Mouse (Mus musculus) liver, embryonic 13.5 days (tissue): ENCODE measurements at regions not wholly inside any gene's neighbourhood (a gene's known extent, or its start where the extent isn't known, plus 50 kb on each side); places are given as distances from the start of the nearest gene placed in this dataset.
A peak's percentile ranks its signal among the peaks of the same experiment; 100 is the strongest.
"Not testable (repeated sequence)": the region's sequence is repeated elsewhere in the genome, so short reads cannot be mapped to it uniquely, and the experiment has no call there.

ENCODE experiments used
- ATAC-seq: fragments of 200-750 bp; cut with Nextera tagmentation; 2 replicates; pipeline ENCODE4 v1.8.0; 2017; ENCODE audit warnings: low read depth, mild to moderate bottlenecking, moderate number of reproducible peaks, moderate library complexity
- DNase-seq: peaks from one replicate; pipeline ENCODE4 v3.0.0; 2022
- H3K27ac ChIP-seq: fragments of 300-500 bp; sonication (generic); 2 replicates; pipeline ENCODE4 v1.5.1; 2015; ENCODE audit warnings: moderate library complexity, mild to moderate bottlenecking, inconsistent platforms
- H3K27me3 ChIP-seq: fragments of 300-500 bp; sonication (generic); 2 replicates; pipeline ENCODE4 v1.6.1; 2015; ENCODE audit warnings: mild to moderate bottlenecking, inconsistent platforms
- H3K36me3 ChIP-seq: fragments of 300-500 bp; sonication (generic); 2 replicates; pipeline ENCODE4 v1.6.1; 2015; ENCODE audit warnings: mild to moderate bottlenecking, inconsistent platforms
- H3K4me1 ChIP-seq: fragments of 300-500 bp; sonication (generic); replicated peaks from 2 replicates; pipeline ENCODE4 v1.6.1; 2015; ENCODE audit warnings: inconsistent platforms
- H3K4me2 ChIP-seq: fragments of 300-500 bp; sonication (generic); 2 replicates; pipeline ENCODE4 v1.6.1; 2015; ENCODE audit warnings: inconsistent platforms, mild to moderate bottlenecking, moderate library complexity
- H3K4me3 ChIP-seq: fragments of 300-500 bp; sonication (generic); replicated peaks from 2 replicates; pipeline ENCODE4 v1.5.1; 2015; ENCODE audit warnings: mild to moderate bottlenecking, inconsistent platforms
- H3K9ac ChIP-seq: fragments of 300-500 bp; sonication (generic); 2 replicates; pipeline ENCODE4 v1.6.1; 2015; ENCODE audit warnings: mild to moderate bottlenecking, inconsistent platforms
- H3K9me3 ChIP-seq: fragments of 300-500 bp; sonication (generic); replicated peaks from 2 replicates; pipeline ENCODE4 v1.6.1; 2016; ENCODE audit warnings: inconsistent platforms
- WGBS: fragments of 180-500 bp; shearing (Covaris S2); methylation state at CpG from one replicate; pipeline ENCODE4 v1.1.7; 2015; ENCODE audit not compliant: insufficient replicate concordance; 5-methylcytosine and 5-hydroxymethylcytosine counted together

DNA sequence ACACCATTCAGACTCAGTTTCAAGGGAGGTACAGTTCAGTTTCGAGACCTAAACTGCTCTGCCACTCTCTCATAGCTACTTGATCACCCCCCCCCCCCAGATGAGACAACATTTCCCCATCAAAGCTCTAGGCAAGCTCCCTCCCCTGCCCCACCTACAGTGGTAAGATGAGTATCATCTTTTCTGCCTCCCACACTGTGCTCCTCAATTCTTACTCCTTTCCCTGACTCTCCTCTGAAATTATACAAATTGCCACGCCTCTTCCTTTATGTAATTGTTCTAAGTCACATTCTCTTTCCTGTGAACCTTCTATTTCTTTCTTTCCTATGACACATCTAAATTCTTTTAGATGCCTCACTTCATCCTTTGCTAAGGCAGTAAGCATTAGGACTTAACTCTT lies 321.6 kb downstream of the Htr1b start:
- Histone ChIP-seq H3K27me3 (no peaks in the 10 kb centered on the region), H3K36me3 (no peaks in the 10 kb centered on the region), H3K4me2 (no peak overlapping the region), H3K4me1 (no peaks in the 10 kb centered on the region), H3K9me3 (no peaks in the 10 kb centered on the region), H3K27ac (no peak overlapping the region), H3K9ac (no peak overlapping the region), H3K4me3 (no peak overlapping the region)
- ATAC-seq: no peak
- 54% methylated on average over 2 of the region's 2 CpGs for WGBS
- DNase-seq: no peak

- DNase-seq (no peak), ATAC-seq (no peak)
- Histone ChIP-seq H3K4me3 (no peak overlapping the region), H3K9ac (no peak overlapping the region), H3K27me3 (no peaks in the 10 kb centered on the region), H3K4me1 (no peaks in the 10 kb centered on the region), H3K36me3 (no peaks in the 10 kb centered on the region), H3K4me2 (no peak overlapping the region), H3K27ac (no peak overlapping the region), H3K9me3 (no peaks in the 10 kb centered on the region)
- WGBS: 61% methylated on average over 6 of the region's 6 CpGs
Observed at GRCm38 (mm10) chr9:81308532-81309191, 325.0 kb downstream of the Htr1b start.

DNA sequence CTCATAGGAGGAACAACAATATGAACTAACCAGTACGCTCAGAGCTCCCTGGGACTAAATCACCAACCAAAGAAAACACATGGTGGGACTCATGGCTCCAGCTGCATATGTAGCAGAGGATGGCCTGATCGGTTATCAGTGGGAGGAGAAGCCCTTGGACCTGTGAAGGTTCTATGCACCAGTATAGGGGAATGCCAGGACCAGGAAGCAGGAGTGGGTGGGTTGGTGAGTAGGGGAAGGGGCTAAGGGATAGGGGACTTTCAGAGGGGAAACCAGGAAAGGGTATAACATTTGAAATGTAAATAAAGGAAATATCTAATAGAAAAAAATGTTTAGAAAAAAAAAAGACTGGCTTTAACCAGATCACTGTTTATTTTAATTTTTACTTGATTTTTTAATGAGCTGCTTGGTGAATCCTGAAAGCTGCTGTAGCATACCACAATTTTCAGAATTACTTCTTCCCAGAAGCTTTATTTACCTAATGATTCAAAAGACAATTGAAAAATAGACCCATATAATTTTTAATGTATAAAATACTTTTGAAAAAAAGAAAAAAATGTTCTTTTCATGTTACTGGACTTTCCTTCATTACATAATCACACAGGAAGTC lies 328.1 kb downstream of the Htr1b start:
- Histone ChIP-seq H3K4me3 (no peak overlapping the region), H3K9ac (no peak overlapping the region), H3K4me1 (no peaks in the 10 kb centered on the region), H3K36me3 (no peaks in the 10 kb centered on the region), H3K4me2 (no peak overlapping the region), H3K27ac (no peak overlapping the region), H3K27me3 (no peaks in the 10 kb centered on the region), H3K9me3 (no peaks in the 10 kb centered on the region)
- ATAC-seq (no peak), DNase-seq (no peak)
- WGBS: 63% methylated on average over 2 of the region's 2 CpGs

DNA sequence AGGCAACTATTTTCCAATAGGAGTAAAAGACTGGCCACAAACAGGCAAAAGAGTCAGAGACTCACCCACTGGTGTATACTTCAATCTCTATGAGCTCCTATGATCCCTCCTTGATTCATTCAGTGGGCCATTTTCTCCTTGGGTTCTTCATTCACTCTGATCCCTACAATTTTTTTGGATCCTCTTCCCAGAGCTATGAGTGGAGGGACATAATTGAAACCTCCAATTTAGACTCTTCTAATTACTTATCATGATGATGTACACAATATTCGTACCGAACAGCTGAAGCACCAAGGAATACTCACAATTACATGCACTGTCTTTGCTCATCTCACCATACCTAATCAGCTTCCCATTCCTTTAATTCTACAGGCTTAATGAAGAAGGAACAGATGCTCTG lies 357.9 kb downstream of the Htr1b start:
- H3K27me3 ChIP-seq: no peaks in the 10 kb centered on the region
- H3K9ac ChIP-seq: no peak overlapping the region
- ATAC-seq: no peak
- H3K4me3 ChIP-seq: no peak overlapping the region
- H3K9me3 ChIP-seq: no peaks in the 10 kb centered on the region
- H3K36me3 ChIP-seq: no peaks in the 10 kb centered on the region
- H3K4me1 ChIP-seq: no peaks in the 10 kb centered on the region
- no peak overlapping the region for H3K4me2 ChIP-seq
- DNase-seq: no peak
- 67% methylated on average over 2 of the region's 2 CpGs for WGBS
- no peak overlapping the region for H3K27ac ChIP-seq

- Histone ChIP-seq H3K36me3 (no peaks in the 10 kb centered on the region), H3K27me3 (no peaks in the 10 kb centered on the region), H3K27ac (no peak overlapping the region), H3K4me1 (no peaks in the 10 kb centered on the region), H3K4me2 (no peak overlapping the region), H3K9me3 (no peaks in the 10 kb centered on the region), H3K9ac (no peak overlapping the region), H3K4me3 (no peak overlapping the region)
- 32% methylated on average over 1 of the region's 1 CpGs for WGBS
- DNase-seq (no peak), ATAC-seq (no peak)
Observed at GRCm38 (mm10) chr9:81275336-81275735, 358.3 kb downstream of the Htr1b start.

DNA sequence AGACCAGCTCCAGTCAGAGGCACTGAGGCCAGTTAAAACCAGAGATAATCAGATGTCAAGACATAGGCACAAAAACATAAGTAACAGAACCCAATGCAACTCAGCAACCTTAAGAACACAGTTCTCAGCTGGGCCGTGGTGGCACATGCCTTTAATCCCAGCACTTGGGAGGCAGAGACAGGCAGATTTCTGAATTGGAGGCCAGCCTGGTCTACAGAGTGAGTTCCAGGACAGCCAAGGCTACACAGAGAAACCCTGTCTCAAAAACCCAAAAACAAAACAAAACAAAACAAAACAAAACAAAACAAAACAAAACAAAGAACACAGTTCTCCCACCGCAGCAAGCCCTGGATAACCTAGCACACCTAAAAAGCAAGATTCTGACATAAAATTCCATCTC lies 408.7 kb downstream of the Htr1b start:
- not testable (repeated sequence) for ATAC-seq, DNase-seq, H3K9me3 ChIP-seq, H3K9ac ChIP-seq, H3K4me1 ChIP-seq, H3K4me2 ChIP-seq, H3K36me3 ChIP-seq, H3K4me3 ChIP-seq, H3K27ac ChIP-seq, H3K27me3 ChIP-seq
- WGBS: 82% methylated on average over 2 of the region's 2 CpGs

DNA sequence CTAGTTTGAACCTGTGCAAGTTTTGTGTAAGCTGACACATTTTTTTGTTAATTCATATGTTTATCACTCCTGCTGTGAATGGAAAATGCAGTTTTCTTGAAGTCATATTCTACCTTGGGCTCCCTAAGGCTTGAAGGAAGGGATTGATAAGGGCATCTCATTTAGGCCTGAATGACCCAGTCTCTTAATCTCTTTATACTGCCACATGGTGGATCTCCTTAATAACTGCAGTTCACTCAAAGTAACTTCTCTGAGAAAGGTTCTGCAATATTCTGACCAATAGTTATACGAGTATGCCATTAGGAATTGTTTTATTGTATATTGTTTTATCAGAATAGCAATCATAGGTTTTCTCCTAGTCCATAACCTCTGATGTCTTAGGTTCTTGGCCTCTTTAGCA lies 415.7 kb downstream of the Htr1b start:
- H3K9ac ChIP-seq: no peak overlapping the region
- no peak overlapping the region for H3K27ac ChIP-seq
- H3K36me3 ChIP-seq: no peaks in the 10 kb centered on the region
- 57% methylated on average over 1 of the region's 1 CpGs for WGBS
- no peaks in the 10 kb centered on the region for H3K4me1 ChIP-seq
- DNase-seq (no peak), ATAC-seq (no peak)
- H3K27me3 ChIP-seq: no peaks in the 10 kb centered on the region
- H3K4me3 ChIP-seq: no peak overlapping the region
- H3K4me2 ChIP-seq: no peak overlapping the region
- H3K9me3 ChIP-seq: no peaks in the 10 kb centered on the region

GRCm38 (mm10) chr9:81215601-81216141 lies 418.0 kb downstream of the Htr1b start:
- Histone ChIP-seq H3K9me3 (no peaks in the 10 kb centered on the region), H3K27ac (no peak overlapping the region), H3K9ac (no peak overlapping the region), H3K4me3 (no peak overlapping the region), H3K36me3 (no peaks in the 10 kb centered on the region), H3K4me2 (no peak overlapping the region), H3K27me3 (no peaks in the 10 kb centered on the region), H3K4me1 (no peaks in the 10 kb centered on the region)
- ATAC-seq: no peak
- 28% methylated on average over 5 of the region's 5 CpGs for WGBS
- no peak for DNase-seq

- H3K27ac ChIP-seq: no peak overlapping the region
- peak; percentile 61; the same call in 1 of the 2 replicates for ATAC-seq
- WGBS: 18% methylated on average over 5 of the region's 5 CpGs
- H3K9me3 ChIP-seq: no peaks in the 10 kb centered on the region
- no peaks in the 10 kb centered on the region for H3K36me3 ChIP-seq
- no peaks in the 10 kb centered on the region for H3K27me3 ChIP-seq
- no peak overlapping the region for H3K4me2 ChIP-seq
- no peaks in the 10 kb centered on the region for H3K4me1 ChIP-seq
- peak; percentile 4 for DNase-seq
- H3K4me3 ChIP-seq: no peak overlapping the region
- H3K9ac ChIP-seq: no peak overlapping the region
Observed at GRCm38 (mm10) chr9:81214692-81215091, 418.9 kb downstream of the Htr1b start.

DNA sequence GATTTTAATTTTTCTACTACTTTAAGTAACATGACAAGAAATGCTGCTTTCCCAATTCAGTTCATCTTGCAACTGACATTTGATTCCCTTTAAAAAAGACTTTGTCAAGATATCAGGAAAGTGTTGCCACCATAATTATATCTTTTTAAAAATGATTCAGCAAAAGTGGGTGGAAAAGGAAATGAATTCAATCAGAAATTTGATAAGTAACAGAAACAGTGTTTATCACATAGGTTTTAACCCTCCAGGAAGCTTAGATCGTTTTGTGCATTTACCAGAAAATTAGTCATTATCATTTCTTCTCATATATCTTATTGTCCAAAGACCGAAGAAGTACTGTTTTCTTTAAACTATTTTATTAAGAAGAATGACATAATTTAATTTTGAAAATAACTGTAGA lies 441.0 kb downstream of the Htr1b start:
- H3K9me3 ChIP-seq: no peaks in the 10 kb centered on the region
- no peak overlapping the region for H3K27ac ChIP-seq
- no peaks in the 10 kb centered on the region for H3K4me1 ChIP-seq
- no peaks in the 10 kb centered on the region for H3K27me3 ChIP-seq
- DNase-seq (no peak), ATAC-seq (no peak)
- H3K36me3 ChIP-seq: no peaks in the 10 kb centered on the region
- no peak overlapping the region for H3K9ac ChIP-seq
- WGBS: 32% methylated on average over 2 of the region's 2 CpGs
- H3K4me2 ChIP-seq: no peak overlapping the region
- H3K4me3 ChIP-seq: no peak overlapping the region
